Mouse (Mus musculus): ENCODE measurements around the gene Abhd16b. TPM values are rescaled to one million over a fixed set of nuclear protein-coding genes. Genes with fewer than 3 reads are reported as not detected.
"Not testable (repeated sequence)": the region's sequence is repeated elsewhere in the genome, so short reads cannot be mapped to it uniquely, and the experiment has no call there.

Abhd16b gene
- polyA plus RNA-seq, 1 experiment from 2014 or later: 0.11 TPM

DNA sequence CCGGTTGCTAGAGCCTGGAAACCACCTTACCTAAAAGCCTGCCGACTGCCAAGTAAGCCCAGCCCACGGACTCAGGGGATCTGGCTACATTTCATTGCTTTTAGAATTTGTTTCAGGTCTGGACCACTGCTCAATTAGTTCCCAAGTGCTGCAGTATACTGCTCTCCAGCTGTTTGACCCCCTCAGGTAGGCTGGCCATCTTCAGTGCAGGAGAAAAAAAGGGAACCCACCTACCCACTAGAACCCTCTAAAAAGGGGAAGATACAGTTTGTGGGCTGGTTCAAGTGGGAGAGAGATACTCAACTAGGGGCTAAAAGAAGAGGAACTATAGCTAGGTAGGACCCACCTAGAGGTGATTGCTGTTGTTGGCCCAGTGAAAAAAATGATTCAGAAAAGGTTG lies 800 bp upstream of the Abhd16b start:
- no peak overlapping the region for H3K4me2 ChIP-seq (ENCODE audit: low read depth, low read length)
- DNase-seq (ENCODE audit: low spot score) (no peak), ATAC-seq (replicated peaks; ENCODE audit: insufficient number of reproducible peaks, low FRiP score, low TSS enrichment, low read depth) (no peak)
- no peaks in the 10 kb centered on the region; the same call in 1 of the 2 replicates for H3K4me1 ChIP-seq (ENCODE audit: control insufficient read depth, insufficient read depth, low read length)
- no peaks in the 10 kb centered on the region for H3K9me3 ChIP-seq (replicated peaks; ENCODE audit: control insufficient read depth, low read length)
- no peaks in the 10 kb centered on the region for H3K36me3 ChIP-seq (replicated peaks; ENCODE audit: control insufficient read depth, insufficient read depth, low read depth, low read length)
- no peak overlapping the region for H3K9ac ChIP-seq (replicated peaks; ENCODE audit: low read length)
- no peaks in the 10 kb centered on the region for H3K27me3 ChIP-seq (ENCODE audit: control insufficient read depth, insufficient read depth, low read length)
- no peak overlapping the region for H3K27ac ChIP-seq (replicated peaks; ENCODE audit: low read depth, low read length)
- 56% methylated on average over 3 of the region's 3 CpGs for WGBS
- no peak overlapping the region for H3K4me3 ChIP-seq (ENCODE audit: low read depth, low read length)

DNA sequence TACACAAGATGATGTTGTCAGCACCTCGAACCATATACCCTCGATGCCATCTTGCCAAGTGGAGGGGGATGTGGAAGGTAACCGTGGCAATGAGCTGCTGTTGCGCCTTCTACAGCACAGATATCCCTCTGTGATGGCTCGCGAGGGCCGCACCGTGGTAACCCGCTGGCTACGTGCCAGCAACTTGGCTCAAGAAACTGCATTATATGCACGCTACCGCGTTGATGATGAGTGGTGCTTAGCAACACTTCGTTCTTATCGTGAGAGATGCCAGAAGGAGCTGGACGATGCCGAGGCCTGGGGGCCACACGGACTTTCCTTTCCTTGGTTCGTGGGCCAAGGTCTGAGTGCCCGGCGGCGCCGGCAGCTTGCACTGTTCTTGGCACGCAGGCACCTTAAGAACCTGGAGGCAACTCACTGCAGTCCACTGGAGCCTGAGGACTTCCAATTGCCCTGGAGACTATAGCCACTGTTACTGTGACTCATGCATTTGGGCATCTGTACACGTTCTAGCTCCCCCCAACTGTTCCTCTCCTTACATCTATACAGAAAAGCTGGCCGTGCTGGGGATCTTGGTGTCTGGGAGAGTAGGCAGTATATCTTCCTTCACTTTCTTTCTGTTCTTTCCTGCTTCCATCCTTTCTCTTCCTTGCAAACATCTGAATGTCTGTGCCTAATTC lies 1.4 kb downstream of the Abhd16b start:
- ATAC-seq (replicated peaks; ENCODE audit: insufficient number of reproducible peaks, low FRiP score, low TSS enrichment, low read depth): no peak
- WGBS: 81% methylated on average over 26 of the region's 26 CpGs
- H3K27me3 ChIP-seq (ENCODE audit: control insufficient read depth, insufficient read depth, low read length): no peaks in the 10 kb centered on the region
- no peak overlapping the region for H3K27ac ChIP-seq (replicated peaks; ENCODE audit: low read depth, low read length)
- no peaks in the 10 kb centered on the region for H3K36me3 ChIP-seq (replicated peaks; ENCODE audit: control insufficient read depth, insufficient read depth, low read depth, low read length)
- DNase-seq (ENCODE audit: low spot score): no peak
- no peak overlapping the region for H3K4me3 ChIP-seq (ENCODE audit: low read depth, low read length)
- H3K9me3 ChIP-seq (replicated peaks; ENCODE audit: control insufficient read depth, low read length): no peaks in the 10 kb centered on the region
- no peaks in the 10 kb centered on the region; the same call in 1 of the 2 replicates for H3K4me1 ChIP-seq (ENCODE audit: control insufficient read depth, insufficient read depth, low read length)
- no peak overlapping the region for H3K4me2 ChIP-seq (ENCODE audit: low read depth, low read length)
- no peak overlapping the region for H3K9ac ChIP-seq (replicated peaks; ENCODE audit: low read length)

DNA sequence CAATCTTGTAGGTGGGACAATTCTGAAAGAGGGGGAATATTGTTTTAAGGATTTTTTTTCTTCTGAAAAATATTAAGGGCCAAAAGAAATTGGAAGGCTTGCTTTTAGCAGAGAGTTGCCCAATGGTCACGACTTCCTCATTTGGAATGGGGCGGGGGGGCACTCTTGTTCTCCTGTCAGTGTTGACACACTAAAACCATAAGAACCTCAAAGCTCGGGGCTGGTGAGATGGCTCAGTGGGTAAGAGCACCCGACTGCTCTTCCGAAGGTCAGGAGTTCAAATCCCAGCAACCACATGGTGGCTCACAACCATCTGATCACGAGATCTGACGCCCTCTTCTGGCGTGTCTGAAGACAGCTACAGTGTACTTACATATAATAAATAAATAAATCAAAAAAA lies 2.8 kb downstream of the Abhd16b start:
- H3K36me3 ChIP-seq (replicated peaks; ENCODE audit: control insufficient read depth, insufficient read depth, low read depth, low read length); H3K9me3 ChIP-seq (replicated peaks; ENCODE audit: control insufficient read depth, low read length); ATAC-seq (replicated peaks; ENCODE audit: insufficient number of reproducible peaks, low FRiP score, low TSS enrichment, low read depth); H3K4me3 ChIP-seq (ENCODE audit: low read depth, low read length); H3K9ac ChIP-seq (replicated peaks; ENCODE audit: low read length); H3K4me2 ChIP-seq (ENCODE audit: low read depth, low read length); H3K4me1 ChIP-seq (ENCODE audit: control insufficient read depth, insufficient read depth, low read length); H3K27me3 ChIP-seq (ENCODE audit: control insufficient read depth, insufficient read depth, low read length); H3K27ac ChIP-seq (replicated peaks; ENCODE audit: low read depth, low read length); DNase-seq (ENCODE audit: low spot score): not testable (repeated sequence)
- 56% methylated on average over 8 of the region's 8 CpGs for WGBS

DNA sequence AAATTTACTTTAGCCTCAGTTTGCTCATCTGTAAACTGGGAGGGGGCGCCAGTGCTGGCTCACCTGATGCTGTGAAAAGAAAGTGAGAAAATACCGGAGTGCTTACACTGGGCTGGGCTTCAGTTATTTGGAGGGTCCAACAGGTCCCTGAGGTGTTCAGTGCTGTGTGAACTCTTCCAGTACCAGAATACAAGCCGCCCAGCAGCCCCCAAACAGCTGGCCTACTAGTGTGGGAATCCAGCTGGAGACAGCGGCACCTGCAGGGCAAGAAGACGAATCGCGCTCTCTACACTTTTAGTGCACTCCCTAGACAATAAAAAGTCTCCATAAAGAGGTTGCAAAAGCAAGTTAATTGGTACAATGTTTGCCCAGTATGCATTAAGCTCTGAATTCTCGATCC lies 3.3 kb downstream of the Abhd16b start:
- Histone ChIP-seq H3K4me1 (ENCODE audit: control insufficient read depth, insufficient read depth, low read length) (no peaks in the 10 kb centered on the region; the same call in 1 of the 2 replicates), H3K4me2 (ENCODE audit: low read depth, low read length) (peak overlapping the region; percentile 69), H3K27me3 (ENCODE audit: control insufficient read depth, insufficient read depth, low read length) (no peaks in the 10 kb centered on the region), H3K9me3 (replicated peaks; ENCODE audit: control insufficient read depth, low read length) (no peaks in the 10 kb centered on the region), H3K27ac (replicated peaks; ENCODE audit: low read depth, low read length) (0 out of 2 replicates have a peak overlapping the region, but pooled peaks have one; percentile 20), H3K4me3 (ENCODE audit: low read depth, low read length) (peak overlapping the region; percentile 54), H3K36me3 (replicated peaks; ENCODE audit: control insufficient read depth, insufficient read depth, low read depth, low read length) (no peaks in the 10 kb centered on the region), H3K9ac (replicated peaks; ENCODE audit: low read length) (peak overlapping the region; percentile 51)
- ATAC-seq (replicated peaks; ENCODE audit: insufficient number of reproducible peaks, low FRiP score, low TSS enrichment, low read depth) (peak; percentile 64), DNase-seq (ENCODE audit: low spot score) (peak; percentile 77)
- 18% methylated on average over 8 of the region's 8 CpGs for WGBS

DNA sequence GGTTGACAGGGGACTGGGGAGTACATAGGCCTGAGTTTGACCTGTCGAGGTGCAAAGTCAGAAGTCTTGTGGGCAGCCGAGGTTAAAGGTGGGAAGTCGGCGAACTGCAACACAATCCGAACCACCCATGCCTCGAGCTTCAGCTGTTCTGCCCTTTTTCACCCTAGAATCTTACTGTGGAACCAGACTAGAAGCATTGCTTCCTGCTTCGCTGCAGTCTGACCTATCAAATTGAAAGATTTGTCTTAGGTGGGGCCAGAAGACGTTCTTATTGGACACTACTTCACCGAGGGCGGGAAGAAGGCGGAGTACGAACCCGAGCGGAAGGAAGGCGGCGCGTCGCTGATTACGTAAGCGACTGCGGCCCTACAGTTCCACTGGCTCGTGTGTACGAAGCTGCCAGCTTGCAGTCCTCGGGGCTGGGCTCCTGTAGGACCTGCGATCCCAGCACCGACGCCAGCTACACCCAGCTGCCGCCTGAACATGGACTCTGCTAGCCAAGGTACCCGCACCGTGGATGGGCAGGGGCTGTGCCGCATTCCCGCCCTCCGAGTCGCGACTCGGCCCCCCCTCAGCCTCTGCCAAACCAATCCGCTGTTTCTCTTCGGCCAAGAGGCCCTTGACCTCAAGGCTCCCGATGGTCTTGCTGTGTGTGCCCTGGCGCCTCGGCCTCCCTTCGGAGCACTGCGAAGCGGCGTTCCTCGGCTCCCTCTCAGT lies 4.0 kb downstream of the Abhd16b start, which contains the start of gene Tpd52l2:
Gene Tpd52l2, plus strand, starts transcription at position 312 of the 717 bp plus-strand sequence.
- Histone ChIP-seq H3K9me3 (replicated peaks; ENCODE audit: control insufficient read depth, low read length) (no peaks in the 10 kb centered on the region), H3K4me2 (ENCODE audit: low read depth, low read length) (peak within 1 kb of the TSS; percentile 69), H3K27me3 (ENCODE audit: control insufficient read depth, insufficient read depth, low read length) (no peaks in the 10 kb centered on the region), H3K27ac (replicated peaks; ENCODE audit: low read depth, low read length) (peak within 1 kb of the TSS; percentile 65), H3K9ac (replicated peaks; ENCODE audit: low read length) (peak within 1 kb of the TSS; percentile 76), H3K4me1 (ENCODE audit: control insufficient read depth, insufficient read depth, low read length) (no peaks in the 10 kb centered on the region; the same call in 1 of the 2 replicates), H3K36me3 (replicated peaks; ENCODE audit: control insufficient read depth, insufficient read depth, low read depth, low read length) (peaks cover under 1% of the 10 kb centered on the region; the same call in 1 of the 2 replicates), H3K4me3 (ENCODE audit: low read depth, low read length) (peak within 1 kb of the TSS; percentile 54)
- WGBS: under 1% methylated on average over 46 of the region's 46 CpGs
- ATAC-seq (replicated peaks; ENCODE audit: insufficient number of reproducible peaks, low FRiP score, low TSS enrichment, low read depth): peak; percentile 96
- DNase-seq (ENCODE audit: low spot score): peak; percentile 97

DNA sequence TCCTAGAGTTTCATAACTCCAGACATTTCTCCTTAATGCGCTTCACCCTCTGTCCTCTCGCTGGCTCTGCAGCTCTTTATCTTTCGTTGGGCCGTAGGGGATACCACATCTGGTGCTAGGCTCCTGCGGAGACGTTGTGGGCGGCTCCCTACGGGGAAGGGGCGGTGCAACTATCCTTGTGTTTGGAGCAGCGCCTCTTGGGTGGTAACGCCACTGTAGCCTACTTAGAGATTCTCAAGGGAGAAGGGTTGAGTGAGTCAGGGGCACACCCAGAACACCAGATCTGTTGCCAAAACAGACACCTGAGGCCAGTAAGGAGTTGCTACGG lies 4.5 kb downstream of the Abhd16b start:
- Histone ChIP-seq H3K9ac (replicated peaks; ENCODE audit: low read length) (peak overlapping the region; percentile 76), H3K4me2 (ENCODE audit: low read depth, low read length) (peak overlapping the region; percentile 66), H3K9me3 (replicated peaks; ENCODE audit: control insufficient read depth, low read length) (no peaks in the 10 kb centered on the region), H3K4me1 (ENCODE audit: control insufficient read depth, insufficient read depth, low read length) (no peaks in the 10 kb centered on the region; the same call in 1 of the 2 replicates), H3K4me3 (ENCODE audit: low read depth, low read length) (peak overlapping the region; percentile 54), H3K27me3 (ENCODE audit: control insufficient read depth, insufficient read depth, low read length) (no peaks in the 10 kb centered on the region), H3K27ac (replicated peaks; ENCODE audit: low read depth, low read length) (peak overlapping the region; percentile 65), H3K36me3 (replicated peaks; ENCODE audit: control insufficient read depth, insufficient read depth, low read depth, low read length) (peaks cover 2% of the 10 kb centered on the region)
- DNase-seq (ENCODE audit: low spot score): peak; percentile 70
- 0% methylated on average over 12 of the region's 12 CpGs for WGBS
- ATAC-seq (replicated peaks; ENCODE audit: insufficient number of reproducible peaks, low FRiP score, low TSS enrichment, low read depth): peak; percentile 64

DNA sequence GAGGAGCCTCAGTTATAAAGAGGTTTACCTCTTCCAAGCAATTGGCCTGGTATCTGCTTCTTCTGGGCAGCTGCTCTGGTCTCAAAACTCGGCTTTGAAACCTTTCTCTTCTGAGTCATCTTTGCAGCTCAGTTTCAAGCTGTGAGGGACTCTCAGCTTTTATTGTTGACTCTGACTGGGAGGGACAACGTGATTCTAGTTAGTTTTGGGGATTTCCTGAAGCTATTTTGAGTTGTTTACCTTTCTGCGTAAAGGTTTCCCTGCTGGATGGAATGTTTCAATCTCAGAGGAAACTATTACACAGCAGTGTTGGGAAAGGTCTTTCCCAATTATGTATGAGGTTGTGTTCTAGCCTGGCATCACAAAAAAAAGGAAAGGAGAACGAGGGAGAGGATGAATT lies 5.6 kb downstream of the Abhd16b start:
- Histone ChIP-seq H3K4me1 (ENCODE audit: control insufficient read depth, insufficient read depth, low read length) (no peaks in the 10 kb centered on the region; the same call in 1 of the 2 replicates), H3K27ac (replicated peaks; ENCODE audit: low read depth, low read length) (no peak overlapping the region), H3K9ac (replicated peaks; ENCODE audit: low read length) (no peak overlapping the region), H3K9me3 (replicated peaks; ENCODE audit: control insufficient read depth, low read length) (no peaks in the 10 kb centered on the region), H3K27me3 (ENCODE audit: control insufficient read depth, insufficient read depth, low read length) (no peaks in the 10 kb centered on the region), H3K4me3 (ENCODE audit: low read depth, low read length) (no peak overlapping the region), H3K4me2 (ENCODE audit: low read depth, low read length) (no peak overlapping the region), H3K36me3 (replicated peaks; ENCODE audit: control insufficient read depth, insufficient read depth, low read depth, low read length) (peaks cover 2% of the 10 kb centered on the region)
- DNase-seq (ENCODE audit: low spot score) (no peak), ATAC-seq (replicated peaks; ENCODE audit: insufficient number of reproducible peaks, low FRiP score, low TSS enrichment, low read depth) (no peak)
- WGBS: 74% methylated on average over 4 of the region's 4 CpGs

DNA sequence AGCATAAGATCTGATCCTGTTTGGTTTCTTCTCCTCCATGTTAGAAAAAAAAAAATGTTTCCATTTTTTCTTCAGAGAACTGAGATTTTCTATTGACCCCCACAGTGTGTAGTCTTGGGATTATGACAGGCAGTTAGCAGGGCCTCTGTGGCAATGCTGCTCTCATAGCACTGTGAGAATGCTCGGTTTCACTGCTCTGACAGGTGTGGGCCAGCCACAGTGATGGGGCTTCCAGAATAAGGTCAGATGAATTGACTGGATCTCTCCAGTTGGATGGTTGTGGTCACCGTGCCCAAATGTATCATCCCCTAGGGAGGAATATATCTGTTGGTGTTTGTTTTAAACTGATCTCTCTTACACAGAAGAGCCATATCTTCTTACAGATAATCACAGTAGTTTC lies 16.2 kb downstream of the Abhd16b start:
- Histone ChIP-seq H3K4me1 (ENCODE audit: control insufficient read depth, insufficient read depth, low read length) (no peaks in the 10 kb centered on the region), H3K4me2 (ENCODE audit: low read depth, low read length) (no peak overlapping the region), H3K27ac (replicated peaks; ENCODE audit: low read depth, low read length) (no peak overlapping the region), H3K27me3 (ENCODE audit: control insufficient read depth, insufficient read depth, low read length) (no peaks in the 10 kb centered on the region), H3K9me3 (replicated peaks; ENCODE audit: control insufficient read depth, low read length) (no peaks in the 10 kb centered on the region), H3K4me3 (ENCODE audit: low read depth, low read length) (no peak overlapping the region), H3K9ac (replicated peaks; ENCODE audit: low read length) (no peak overlapping the region), H3K36me3 (replicated peaks; ENCODE audit: control insufficient read depth, insufficient read depth, low read depth, low read length) (peaks cover 9% of the 10 kb centered on the region)
- DNase-seq (ENCODE audit: low spot score) (no peak), ATAC-seq (replicated peaks; ENCODE audit: insufficient number of reproducible peaks, low FRiP score, low TSS enrichment, low read depth) (no peak)
- 96% methylated on average over 2 of the region's 2 CpGs for WGBS

Measured in embryonic facial prominence, embryonic 11.5 days (tissue).